Mouse (Mus musculus): ENCODE results near the gene Dctn1.

The Dctn1 gene

GRCm38 (mm10) chr6:83165607-83166242 lies at the start of gene Dctn1:
Gene Dctn1 (plus strand): TSS chr6:83165920.
- peak; percentile 98 for DNase-seq (ENCODE audit: low read depth)

GRCm38 (mm10) chr6:83116373-83117164 lies 49.2 kb upstream of the Dctn1 start:
- DNase-seq (ENCODE audit: low read depth): peak; percentile 13

- DNase-seq (ENCODE audit: low read depth): peak; percentile 7
Measured at GRCm38 (mm10) chr6:83117165-83117438, 48.6 kb upstream of the Dctn1 start.

- DNase-seq (ENCODE audit: low read depth): no peak
Measured at GRCm38 (mm10) chr6:83117616-83118015, 48.1 kb upstream of the Dctn1 start.

- no peak for DNase-seq (ENCODE audit: low read depth)
Measured at GRCm38 (mm10) chr6:83118369-83118768, 47.4 kb upstream of the Dctn1 start.

GRCm38 (mm10) chr6:83118825-83119733 lies 46.6 kb upstream of the Dctn1 start:
- DNase-seq (ENCODE audit: low read depth): peak; percentile 47

- DNase-seq (ENCODE audit: low read depth): no peak
Measured at GRCm38 (mm10) chr6:83119734-83120051, 46.0 kb upstream of the Dctn1 start.

DNA sequence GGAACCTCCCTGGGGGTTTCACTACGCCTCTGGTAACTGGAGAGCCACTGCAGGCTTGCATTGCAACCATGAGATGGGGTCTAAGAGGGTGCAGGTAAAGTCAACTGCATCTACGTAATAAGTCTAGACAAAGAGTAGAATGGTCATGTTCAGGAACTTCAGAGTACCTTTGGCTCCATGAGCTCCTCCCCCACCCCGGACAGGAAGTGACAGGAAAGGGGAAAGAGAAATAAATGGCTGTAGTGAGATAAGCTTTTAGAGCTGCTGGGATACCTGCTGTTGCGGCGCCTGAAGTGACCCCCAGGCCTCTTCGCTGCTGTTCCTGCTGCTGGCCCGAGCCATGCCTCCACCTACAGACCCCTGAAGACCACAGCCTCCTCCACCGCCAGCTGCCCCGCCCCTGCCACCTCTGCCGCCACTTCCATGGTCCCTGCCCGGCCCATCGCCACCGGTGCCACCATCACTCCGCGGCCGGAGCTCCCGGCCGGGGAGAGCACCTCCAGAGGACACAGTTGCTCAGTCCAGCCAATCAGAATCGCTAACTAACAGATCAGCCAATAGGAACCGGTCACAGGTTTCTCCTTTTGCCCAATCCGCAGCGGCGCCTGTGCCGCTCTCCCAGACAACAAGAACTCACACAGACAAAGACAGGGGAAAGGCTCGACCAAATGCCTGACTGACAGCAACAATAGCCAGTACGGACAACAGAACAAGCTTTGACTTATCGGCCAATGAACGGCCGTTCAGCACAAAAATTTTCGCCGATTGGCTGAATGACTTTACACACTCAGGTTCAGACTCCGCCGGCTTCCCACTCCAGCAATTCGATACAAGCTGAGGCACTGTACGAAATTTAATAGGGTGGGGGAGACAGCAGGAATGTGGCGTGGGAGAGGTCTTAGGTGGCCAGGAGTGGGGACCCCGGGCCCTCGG lies 44.5 kb upstream of the Dctn1 start, which contains the start of gene Wbp1:
Gene Wbp1, minus strand, starts transcription at position 630 of the 933 bp plus-strand sequence.
- peak; percentile 97 for DNase-seq (ENCODE audit: low read depth)

- peak; percentile 21 for DNase-seq (ENCODE audit: low read depth)
Measured at GRCm38 (mm10) chr6:83121863-83122710, 43.6 kb upstream of the Dctn1 start.

GRCm38 (mm10) chr6:83122961-83123360 lies 42.8 kb upstream of the Dctn1 start:
- DNase-seq (ENCODE audit: low read depth): peak; percentile 9

GRCm38 (mm10) chr6:83124851-83125312 lies 40.8 kb upstream of the Dctn1 start:
- peak; percentile 96 for DNase-seq (ENCODE audit: low read depth)

DNA sequence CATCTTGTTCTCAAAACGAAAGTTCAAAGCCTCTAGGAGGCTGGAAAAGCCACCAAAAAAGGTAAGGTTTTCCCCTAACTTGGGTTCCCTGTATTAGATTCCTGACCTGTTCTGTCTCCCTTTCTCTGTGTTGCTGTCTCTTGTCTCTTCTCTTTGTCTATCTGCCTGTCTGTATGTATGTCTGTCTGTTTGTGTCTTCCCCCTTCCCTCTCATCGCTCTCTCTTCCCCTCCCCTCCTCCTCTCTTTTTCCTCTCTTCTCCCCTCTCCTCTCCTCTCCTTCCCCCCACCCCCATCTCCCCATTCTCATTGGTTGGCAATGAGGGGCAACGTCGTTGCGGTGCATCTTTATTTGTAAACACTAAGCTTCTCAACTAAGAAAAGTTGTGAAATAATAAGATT lies 40.4 kb upstream of the Dctn1 start, which contains the start of gene Ino80b:
Gene Ino80b, minus strand, starts transcription at position 101 of the 400 bp plus-strand sequence.
- DNase-seq (ENCODE audit: low read depth): no peak

DNA sequence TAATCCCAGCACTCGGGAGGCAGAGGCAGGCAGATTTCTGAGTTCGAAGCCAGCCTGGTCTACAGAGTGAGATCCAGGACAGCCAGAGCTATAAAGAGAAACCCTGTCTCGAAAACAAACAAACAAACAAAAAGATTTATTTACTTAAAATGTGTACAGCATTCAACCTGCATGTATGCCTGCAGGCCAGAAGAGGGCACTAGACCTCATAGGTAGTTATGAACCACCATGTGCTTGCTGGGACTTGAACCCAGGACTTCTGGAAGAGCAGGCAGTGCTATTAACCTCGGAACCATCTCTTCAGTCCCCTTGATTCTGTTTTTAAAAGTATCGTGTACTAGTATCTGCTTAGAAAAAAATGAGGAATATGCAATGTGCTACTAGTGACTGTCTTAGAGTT lies 38.3 kb upstream of the Dctn1 start:
- no peak for DNase-seq (ENCODE audit: low read depth)

GRCm38 (mm10) chr6:83131469-83132034 lies 34.2 kb upstream of the Dctn1 start:
- no peak for DNase-seq (ENCODE audit: low read depth)

DNA sequence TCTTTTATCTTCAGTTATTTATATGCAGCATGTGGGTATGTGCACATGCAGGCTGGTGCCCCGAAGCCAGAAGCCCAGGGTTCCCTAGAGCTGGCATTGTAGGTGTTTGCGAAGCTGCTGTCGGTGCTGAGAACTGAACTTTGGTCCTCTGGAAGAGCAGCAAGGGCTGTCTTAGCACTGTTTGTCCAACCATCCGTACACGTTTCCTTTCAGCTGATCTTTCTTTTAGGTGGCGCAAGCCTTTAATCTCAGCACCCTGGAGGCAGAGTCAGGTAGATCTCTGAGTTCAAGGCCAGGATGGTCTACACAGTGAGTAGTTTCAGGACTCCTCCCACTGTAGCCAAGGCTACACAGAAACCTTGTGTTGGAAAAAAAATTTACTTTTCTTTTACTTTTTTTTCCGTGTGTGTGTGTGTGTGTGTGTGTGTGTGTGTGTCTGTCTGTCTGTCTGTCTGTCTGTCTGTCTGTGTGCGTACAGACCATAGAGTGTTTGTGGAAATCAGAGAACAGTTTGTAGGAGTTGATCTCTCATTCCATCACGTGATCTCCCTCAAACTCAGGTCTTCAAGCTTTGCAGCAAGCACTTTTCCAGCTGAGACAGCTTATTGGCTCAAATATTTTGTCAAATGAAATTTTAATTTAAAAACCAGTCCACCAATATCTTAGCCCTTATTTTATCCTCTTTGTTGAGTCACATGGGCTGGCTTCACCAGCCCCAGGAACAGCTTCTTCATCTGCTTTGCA lies 33.4 kb upstream of the Dctn1 start:
- no peak for DNase-seq (ENCODE audit: low read depth)

- no peak for DNase-seq (ENCODE audit: low read depth)
Measured at GRCm38 (mm10) chr6:83134226-83134625, 31.5 kb upstream of the Dctn1 start.

DNA sequence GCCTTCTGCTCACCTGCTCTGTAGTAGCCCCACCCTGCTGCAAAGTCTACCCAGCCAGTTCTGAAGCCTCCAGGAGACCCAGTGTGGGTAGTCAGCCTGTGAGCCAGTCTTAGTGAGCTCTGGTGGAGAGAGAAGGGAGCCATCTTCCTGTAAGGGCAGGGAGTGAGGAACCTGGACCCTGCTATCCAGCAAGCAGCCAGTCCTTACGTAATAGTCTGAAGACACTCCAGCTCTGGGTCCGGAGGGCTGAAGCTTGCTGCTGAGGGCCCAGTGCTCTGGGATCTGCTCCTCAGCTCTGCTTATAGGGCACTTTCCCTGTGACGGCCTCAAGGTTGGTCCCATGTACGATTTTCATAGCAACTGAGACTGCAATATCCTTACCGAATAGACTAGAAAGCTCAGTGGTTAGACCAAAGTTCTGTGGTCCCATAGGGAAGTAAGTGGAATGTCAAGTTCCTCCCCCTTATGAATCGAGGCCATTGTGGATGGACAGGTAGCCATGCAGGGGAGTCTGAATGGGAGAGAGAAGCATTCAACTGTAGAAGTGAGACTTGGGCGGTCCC lies 30.7 kb upstream of the Dctn1 start, which contains the start of gene Rtkn:
Gene Rtkn, plus strand, starts transcription at position 513 of the 563 bp plus-strand sequence.
- DNase-seq (ENCODE audit: low read depth): no peak

DNA sequence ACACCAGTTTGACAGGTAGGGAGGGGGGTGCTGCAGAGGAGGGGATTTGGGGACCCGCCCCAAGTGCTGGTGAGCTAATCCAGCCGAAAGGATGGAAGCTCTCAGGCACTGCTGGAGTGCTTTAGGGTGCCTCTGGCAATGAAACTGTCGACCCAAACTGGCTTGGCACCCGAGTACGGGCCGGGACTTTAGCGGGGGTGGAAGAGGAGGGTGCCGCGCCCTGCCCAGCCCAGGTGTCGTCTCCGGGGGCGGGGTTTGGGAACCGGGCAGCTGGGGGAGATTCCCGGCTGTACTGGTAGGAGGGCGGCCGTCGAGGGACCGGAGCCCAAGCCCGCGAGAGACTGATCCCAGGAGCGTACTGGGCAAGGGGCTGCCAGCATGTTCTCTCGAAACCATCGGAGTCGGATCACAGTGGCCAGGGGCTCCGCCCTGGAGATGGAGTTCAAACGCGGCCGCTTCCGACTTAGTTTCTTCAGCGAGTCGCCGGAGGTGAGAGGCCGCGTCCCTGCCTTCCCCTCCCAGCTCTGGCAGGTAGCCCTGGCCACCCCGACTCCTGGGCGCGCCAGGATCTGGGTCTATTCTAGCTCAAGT lies 30.1 kb upstream of the Dctn1 start:
- no peak for DNase-seq (ENCODE audit: low read depth)
